Mouse (Mus musculus) kidney, embryonic 15.5 days (tissue): ENCODE measurements around the gene Rbm43. TPM values are rescaled to one million over a fixed set of nuclear protein-coding genes. Genes with fewer than 3 reads are reported as not detected.
"Not testable (repeated sequence)": the region's sequence is repeated elsewhere in the genome, so short reads cannot be mapped to it uniquely, and the experiment has no call there.

ENCODE experiments used
- ATAC-seq: fragments of 200-750 bp; cut with Nextera tagmentation; replicated peaks from 2 replicates; pipeline ENCODE4 v1.8.0; 2017; ENCODE audit warnings: moderate TSS enrichment; ENCODE audit not compliant: low FRiP score
- H3K27ac ChIP-seq: fragments of 300-500 bp; sonication (generic); 2 replicates; pipeline ENCODE4 v1.5.1; 2015; ENCODE audit warnings: mild to moderate bottlenecking, inconsistent platforms
- H3K27me3 ChIP-seq: fragments of 300-500 bp; sonication (generic); 2 replicates; pipeline ENCODE4 v1.6.1; 2015; ENCODE audit warnings: inconsistent platforms
- H3K36me3 ChIP-seq: fragments of 300-500 bp; sonication (generic); 2 replicates; pipeline ENCODE4 v1.6.1; 2015; ENCODE audit warnings: inconsistent platforms
- H3K4me1 ChIP-seq: fragments of 300-500 bp; sonication (generic); 2 replicates; pipeline ENCODE4 v1.6.1; 2015; ENCODE audit warnings: inconsistent platforms
- H3K4me2 ChIP-seq: fragments of 300-500 bp; sonication (generic); 2 replicates; pipeline ENCODE4 v1.6.1; 2015; ENCODE audit warnings: moderate library complexity, mild to moderate bottlenecking, inconsistent platforms
- H3K4me3 ChIP-seq: fragments of 300-500 bp; sonication (generic); replicated peaks from 2 replicates; pipeline ENCODE4 v1.5.1; 2015; ENCODE audit warnings: mild to moderate bottlenecking, inconsistent platforms
- H3K9ac ChIP-seq: fragments of 300-500 bp; sonication (generic); 2 replicates; pipeline ENCODE4 v1.6.1; 2015; ENCODE audit warnings: mild to moderate bottlenecking, inconsistent platforms
- H3K9me3 ChIP-seq: fragments of 300-500 bp; sonication (generic); replicated peaks from 2 replicates; pipeline ENCODE4 v1.6.1; 2016; ENCODE audit warnings: inconsistent platforms
- WGBS: fragments of 180-500 bp; shearing (Covaris S2); methylation state at CpG from one replicate; pipeline ENCODE4 v1.1.7; 2015; ENCODE audit warnings: mixed read lengths; 5-methylcytosine and 5-hydroxymethylcytosine counted together
- polyA plus RNA-seq: library from polyadenylated mRNA; unstranded; fragments of >200 nt; fragmentation: Nextera tagmentation; extraction: Ambion mirVana; gene quantifications from 2 replicates; pipeline ENCODE4 v1.2.1, GENCODE M21; 2015

Rbm43 gene
- polyA plus RNA-seq, 1 experiment from 2014 or later: 13.2 TPM

- peaks cover 14% of the 10 kb centered on the region for H3K4me1 ChIP-seq
- H3K36me3 ChIP-seq: no peaks in the 10 kb centered on the region
- no peak overlapping the region for H3K4me3 ChIP-seq
- no peak overlapping the region for H3K9ac ChIP-seq
- no peaks in the 10 kb centered on the region for H3K27me3 ChIP-seq
- 50% methylated on average over 4 of the region's 4 CpGs for WGBS
- H3K9me3 ChIP-seq: no peaks in the 10 kb centered on the region
- ATAC-seq: no peak
- no peak overlapping the region for H3K4me2 ChIP-seq
- H3K27ac ChIP-seq: no peak overlapping the region
Observed at GRCm38 (mm10) chr2:51907538-51908110, 27.3 kb downstream of the Rbm43 start.

GRCm38 (mm10) chr2:51905637-51906036 is 29.3 kb downstream of the Rbm43 start:
- WGBS: 54% methylated on average over 8 of the region's 8 CpGs
- Histone ChIP-seq H3K9me3 (no peaks in the 10 kb centered on the region), H3K27ac (no peak overlapping the region), H3K4me3 (no peak overlapping the region), H3K4me2 (no peak overlapping the region), H3K9ac (no peak overlapping the region), H3K36me3 (no peaks in the 10 kb centered on the region), H3K4me1 (0 out of 2 replicates have a peak, but pooled peaks cover 3% of the 10 kb centered on the region), H3K27me3 (no peaks in the 10 kb centered on the region)
- ATAC-seq: no peak

GRCm38 (mm10) chr2:51892411-51892901 is 42.5 kb downstream of the Rbm43 start:
- no peak overlapping the region for H3K27ac ChIP-seq
- no peak overlapping the region for H3K4me2 ChIP-seq
- WGBS: 85% methylated on average over 12 of the region's 12 CpGs
- H3K4me1 ChIP-seq: no peaks in the 10 kb centered on the region
- no peak overlapping the region for H3K4me3 ChIP-seq
- H3K9ac ChIP-seq: no peak overlapping the region
- no peak for ATAC-seq
- no peaks in the 10 kb centered on the region for H3K9me3 ChIP-seq
- H3K27me3 ChIP-seq: no peaks in the 10 kb centered on the region
- H3K36me3 ChIP-seq: no peaks in the 10 kb centered on the region

GRCm38 (mm10) chr2:51890961-51891360 is 44.0 kb downstream of the Rbm43 start:
- H3K36me3 ChIP-seq: no peaks in the 10 kb centered on the region
- H3K9me3 ChIP-seq: no peaks in the 10 kb centered on the region
- H3K9ac ChIP-seq: no peak overlapping the region
- no peak overlapping the region for H3K4me3 ChIP-seq
- no peak overlapping the region for H3K4me2 ChIP-seq
- no peak for ATAC-seq
- WGBS: 81% methylated on average over 4 of the region's 4 CpGs
- H3K27me3 ChIP-seq: no peaks in the 10 kb centered on the region
- no peaks in the 10 kb centered on the region for H3K4me1 ChIP-seq
- no peak overlapping the region for H3K27ac ChIP-seq

- 97% methylated on average over 18 of the region's 26 CpGs for WGBS
- not testable (repeated sequence) for H3K27ac ChIP-seq, H3K9ac ChIP-seq, ATAC-seq, H3K4me3 ChIP-seq, H3K4me2 ChIP-seq, H3K36me3 ChIP-seq, H3K4me1 ChIP-seq, H3K27me3 ChIP-seq, H3K9me3 ChIP-seq
Observed at GRCm38 (mm10) chr2:51890139-51890538, 44.8 kb downstream of the Rbm43 start.

- ATAC-seq: no peak
- H3K9ac ChIP-seq: no peak overlapping the region
- no peaks in the 10 kb centered on the region for H3K36me3 ChIP-seq
- H3K4me1 ChIP-seq: no peaks in the 10 kb centered on the region
- WGBS: 79% methylated on average over 1 of the region's 1 CpGs
- no peaks in the 10 kb centered on the region for H3K9me3 ChIP-seq
- H3K27me3 ChIP-seq: no peaks in the 10 kb centered on the region
- no peak overlapping the region for H3K27ac ChIP-seq
- H3K4me3 ChIP-seq: no peak overlapping the region
- H3K4me2 ChIP-seq: no peak overlapping the region
Observed at GRCm38 (mm10) chr2:51880143-51880542, 54.8 kb downstream of the Rbm43 start.

Other genes starting within 250 kb of the Rbm43 start
- 16.0 and 16.4 TPM in 2 replicates for gene Nmi, start 38.3 kb upstream of the Rbm43 start, polyA plus RNA-seq
- gene Tnfaip6, start 102.8 kb upstream of the Rbm43 start, polyA plus RNA-seq: 8.2 and 9.5 TPM in 2 replicates
- 37.1 and 38.6 TPM in 2 replicates for gene Rif1, start 137.7 kb upstream of the Rbm43 start, polyA plus RNA-seq